In the genomic region with DNA sequence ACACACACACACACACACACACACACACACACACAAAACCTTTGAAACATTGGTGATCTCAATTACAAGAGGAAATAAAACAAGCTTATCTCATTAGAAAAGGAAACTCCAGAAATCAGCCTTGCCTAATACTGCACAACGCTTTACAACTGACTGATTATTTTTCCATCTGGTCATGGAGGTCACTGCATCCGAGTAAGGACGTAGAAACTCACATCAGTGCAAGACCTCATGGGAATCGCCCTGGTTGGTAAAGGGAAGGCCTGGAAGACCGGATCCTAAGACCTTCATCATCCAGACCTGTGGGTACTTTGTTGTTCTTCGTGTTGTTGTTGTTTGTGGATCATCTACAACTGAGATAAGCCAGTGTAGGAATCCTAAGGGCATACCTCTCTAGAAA, we compare ENCODE assay signal across 35 mouse cellular contexts.
"Had no signal": no experiment of that assay in that cellular context is flagged by ENCODE, and none has a peak within 500 bp of the region (broad histone marks: within the 10 kb centered on the region; RNA-seq: fewer than 3 reads in every experiment).

No protein-coding gene starts in this region.

- H3K27ac ChIP-seq: heart, adult 2 months; heart, embryonic 10.5 days; heart, embryonic 13.5 days; heart, embryonic 15.5 days; hindbrain, embryonic 10.5 days; hindbrain, embryonic 12.5 days; hindbrain, embryonic 13.5 days; hindbrain, embryonic 14.5 days; hindbrain, embryonic 15.5 days; hindbrain, postnatal 0 days; intestine, embryonic 15.5 days; kidney, embryonic 15.5 days; kidney, postnatal 0 days; layer of hippocampus, adult 2 months; left cerebral cortex, adult 2 months had no signal

- H3K4me2 ChIP-seq: heart, embryonic 12.5 days; heart, embryonic 13.5 days; heart, embryonic 15.5 days; hindbrain, embryonic 12.5 days; hindbrain, embryonic 13.5 days; hindbrain, embryonic 14.5 days; hindbrain, embryonic 15.5 days; intestine, embryonic 15.5 days; kidney, embryonic 15.5 days had no signal

- H3K4me1 ChIP-seq: heart, embryonic 10.5 days; heart, embryonic 12.5 days; heart, embryonic 13.5 days; heart, embryonic 15.5 days; hindbrain, embryonic 10.5 days; hindbrain, embryonic 12.5 days; hindbrain, embryonic 13.5 days; hindbrain, embryonic 15.5 days; intestine, embryonic 15.5 days; kidney, embryonic 15.5 days had no signal

- H3K9me3 ChIP-seq: heart, embryonic 10.5 days; heart, embryonic 12.5 days; heart, embryonic 13.5 days; heart, embryonic 15.5 days; hindbrain, embryonic 10.5 days; hindbrain, embryonic 12.5 days; hindbrain, embryonic 13.5 days; hindbrain, embryonic 15.5 days; intestine, embryonic 15.5 days; kidney, embryonic 15.5 days had no signal

- H3K4me3 ChIP-seq: heart, adult 2 months; heart, embryonic 10.5 days; heart, embryonic 12.5 days; heart, embryonic 13.5 days; heart, embryonic 15.5 days; hindbrain, embryonic 10.5 days; hindbrain, embryonic 12.5 days; hindbrain, embryonic 13.5 days; hindbrain, embryonic 15.5 days; intestine, embryonic 15.5 days; kidney, embryonic 15.5 days; layer of hippocampus, adult 2 months; left cerebral cortex, adult 2 months had no signal

- ATAC-seq: hindbrain, embryonic 16.5 days; hindbrain, postnatal 0 days; inflammation-experienced regulatory T-cells, adult 6 months; intestine, embryonic 15.5 days; intestine, embryonic 16.5 days; intestine, postnatal 0 days had no signal

- H3K36me3 ChIP-seq: heart, embryonic 10.5 days; heart, embryonic 12.5 days; heart, embryonic 13.5 days; heart, embryonic 15.5 days; hindbrain, embryonic 10.5 days; hindbrain, embryonic 12.5 days; hindbrain, embryonic 13.5 days; hindbrain, embryonic 15.5 days; intestine, embryonic 15.5 days; kidney, embryonic 15.5 days had no signal

- H3K27me3 ChIP-seq: heart, embryonic 12.5 days; heart, embryonic 13.5 days; heart, embryonic 15.5 days; hindbrain, embryonic 12.5 days; hindbrain, embryonic 13.5 days; hindbrain, embryonic 15.5 days; intestine, embryonic 15.5 days; kidney, embryonic 15.5 days had no signal

- DNase-seq: heart, adult 2 months; heart, postnatal 14 days; heart, postnatal 36 days; heart, postnatal 4 days; kidney, adult 11 months; kidney, adult 18-20 months; kidney, adult 2 months; kidney, adult 8-10 months; kidney, adult 9 months; kidney, postnatal 10 days; kidney, postnatal 14 days; kidney, postnatal 25 days; kidney, postnatal 36 days; kidney, postnatal 4 days; layer of hippocampus, adult 9-11 months; layer of hippocampus, postnatal 36 days had no signal

- H3K9ac ChIP-seq: heart, embryonic 12.5 days; heart, embryonic 13.5 days; heart, embryonic 15.5 days; hindbrain, embryonic 12.5 days; hindbrain, embryonic 13.5 days; hindbrain, embryonic 14.5 days; hindbrain, embryonic 15.5 days; intestine, embryonic 15.5 days; kidney, embryonic 15.5 days had no signal
